ENCODE assay signal across 8 mouse cellular contexts in the genomic region with DNA sequence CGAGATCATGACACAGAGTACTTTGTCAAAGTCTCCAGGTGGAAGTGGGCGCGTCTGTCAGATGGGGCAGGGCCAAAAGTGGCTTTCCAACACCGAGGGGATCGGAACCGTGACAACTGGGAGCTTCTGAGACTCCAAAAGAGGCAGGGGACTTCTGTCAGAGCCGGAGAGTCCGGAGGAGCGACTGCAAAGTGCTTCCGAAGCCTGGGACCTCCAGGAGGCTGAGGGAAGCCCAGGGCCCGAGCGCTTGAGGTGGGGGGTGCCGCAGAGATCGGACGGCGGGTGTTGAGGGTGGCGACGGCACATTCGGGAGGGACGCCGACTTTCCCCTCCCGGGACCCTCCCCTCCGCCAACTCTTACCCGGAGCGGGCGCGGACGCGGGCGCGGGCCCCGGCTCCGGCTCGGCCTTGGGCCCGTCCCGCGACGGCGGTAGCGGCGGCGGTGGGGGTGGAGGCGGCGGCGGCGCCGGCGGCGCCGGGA. TPM values are rescaled to one million over a fixed set of nuclear protein-coding genes. Genes with fewer than 3 reads are reported as not detected.
A peak's percentile ranks its signal among the peaks of the same experiment; 100 is the strongest.
DNase-seq lines count a peak whose midpoint lies in the region; ATAC-seq and TF ChIP-seq lines count a peak whose summit lies in the region.

No protein-coding gene starts in this region.

- peaks cover 20% of the 10 kb centered on the region for H3K36me3 ChIP-seq in spleen, adult 2 months (ENCODE audit: control insufficient read depth, insufficient read depth, low read length)
- H3K36me3 ChIP-seq in hindbrain, embryonic 12.5 days: peaks cover 36% of the 10 kb centered on the region
- H3K36me3 ChIP-seq in liver, postnatal 0 days (replicated peaks; ENCODE audit: insufficient read depth, low read length): peaks cover 28% of the 10 kb centered on the region

- H3K4me1 ChIP-seq in spleen, adult 2 months (ENCODE audit: control insufficient read depth, insufficient read depth, insufficient read length): peaks cover 2% of the 10 kb centered on the region; the same call in 1 of the 2 replicates
- peaks cover 26% of the 10 kb centered on the region for H3K4me1 ChIP-seq in hindbrain, embryonic 12.5 days
- peaks cover 29% of the 10 kb centered on the region for H3K4me1 ChIP-seq in liver, postnatal 0 days (ENCODE audit: insufficient read depth)

- no peak for TF ChIP-seq POLR2A in spleen, adult 2 months (IDR thresholded peaks at IDR 0.05; ENCODE audit: low read depth, low read length)

- DNase-seq in cerebellum, adult 11 months: no peak
- DNase-seq in spleen, adult 2 months (ENCODE audit: low read depth in 1 of 2, low spot score in 2 of 2): no peak
- DNase-seq in spleen, adult 12 weeks (ENCODE audit: low spot score): no peak
- DNase-seq in liver, postnatal 0 days: no peak
- DNase-seq in thymus, postnatal 14 days: peak; percentile 51
- DNase-seq in layer of hippocampus, postnatal 14 days (ENCODE audit: low spot score in 2 of 2): no peak

- under 1% methylated on average over 42 of the region's 50 CpGs for WGBS in spleen, adult 2 months
- under 1% methylated on average over 22 of the region's 50 CpGs for WGBS in hindbrain, embryonic 12.5 days
- WGBS in liver, postnatal 0 days (ENCODE audit: insufficient replicate concordance): under 1% methylated on average over 28 of the region's 50 CpGs

- no peaks in the 10 kb centered on the region for H3K27me3 ChIP-seq in spleen, adult 2 months (ENCODE audit: control insufficient read depth, insufficient read depth, low read length)
- H3K27me3 ChIP-seq in hindbrain, embryonic 12.5 days: no peaks in the 10 kb centered on the region
- no peaks in the 10 kb centered on the region for H3K27me3 ChIP-seq in liver, postnatal 0 days (ENCODE audit: insufficient read depth, low read length)

- H3K27ac ChIP-seq in spleen, adult 2 months (ENCODE audit: insufficient read depth, low read length): no peak overlapping the region
- H3K27ac ChIP-seq in hindbrain, embryonic 12.5 days: peak overlapping the region; percentile 66; the same call in 1 of the 2 replicates
- peak overlapping the region; percentile 69 for H3K27ac ChIP-seq in liver, postnatal 0 days (ENCODE audit: low read depth)

- no peaks in the 10 kb centered on the region for H3K9me3 ChIP-seq in hindbrain, embryonic 12.5 days (replicated peaks)
- H3K9me3 ChIP-seq in liver, postnatal 0 days (ENCODE audit: low read length): no peaks in the 10 kb centered on the region

- peak overlapping the region; percentile 93 for H3K4me2 ChIP-seq in hindbrain, embryonic 12.5 days (replicated peaks)
- H3K4me2 ChIP-seq in liver, postnatal 0 days (ENCODE audit: low read depth, low read length): peak overlapping the region; percentile 78

- no peak for TF ChIP-seq CTCF in spleen, adult 2 months (IDR thresholded peaks at IDR 0.05; ENCODE audit: extremely low read depth, insufficient read depth, insufficient read length, insufficient replicate concordance)
- TF ChIP-seq CTCF in liver, postnatal 0 days (IDR thresholded peaks at IDR 0.05; ENCODE audit: low read depth): no peak

- TF ChIP-seq EP300 in liver, postnatal 0 days (IDR thresholded peaks at IDR 0.05; ENCODE audit: low read depth): no peak

- 0 out of 2 replicates have a peak, but pooled peaks have one; percentile 12 for ATAC-seq in cerebellum, adult (ENCODE audit: insufficient number of reproducible peaks, low FRiP score, low TSS enrichment)
- ATAC-seq in hindbrain, embryonic 12.5 days (ENCODE audit: low FRiP score): peak; percentile 62
- ATAC-seq in liver, postnatal 0 days: peak; percentile 55

- H3K4me3 ChIP-seq in spleen, adult 2 months (ENCODE audit: extremely low read depth, insufficient read depth, insufficient read length): peak overlapping the region; percentile 76
- H3K4me3 ChIP-seq in hindbrain, embryonic 12.5 days: peak overlapping the region; percentile 87
- peak overlapping the region; percentile 93 for H3K4me3 ChIP-seq in liver, postnatal 0 days (ENCODE audit: low read depth, low read length)

- H3K9ac ChIP-seq in hindbrain, embryonic 12.5 days: peak overlapping the region; percentile 98
- peak overlapping the region; percentile 95 for H3K9ac ChIP-seq in liver, postnatal 0 days (replicated peaks)

RNA-seq across cellular contexts. Expression of gene Akap8l, which starts 13.5 kb away (rescaled TPM):
- polyA plus RNA-seq in spleen, adult 2 months (2012; rRNA removed): 136 and 169 TPM in 2 replicates
- polyA plus RNA-seq in hindbrain, embryonic 12.5 days (2016; fragmentation: Nextera tagmentation; extraction: Ambion mirVana): 134 and 138 TPM in 2 replicates
- polyA plus RNA-seq in liver, postnatal 0 days (2015; fragmentation: Nextera tagmentation; extraction: Ambion mirVana): 21.5 and 23.8 TPM in 2 replicates
- total RNA-seq in layer of hippocampus, postnatal 14 days (2021): 100 to 1,000 TPM; 134 to 157 TPM

RNA-seq across cellular contexts. Expression of gene Wiz, which starts 25.4 kb away (rescaled TPM):
- polyA plus RNA-seq in spleen, adult 2 months (2012; rRNA removed): 22.4 and 29.4 TPM in 2 replicates
- 45.6 and 52.2 TPM in 2 replicates for polyA plus RNA-seq in hindbrain, embryonic 12.5 days (2016; fragmentation: Nextera tagmentation; extraction: Ambion mirVana)
- 2.7 and 3.2 TPM in 2 replicates for polyA plus RNA-seq in liver, postnatal 0 days (2015; fragmentation: Nextera tagmentation; extraction: Ambion mirVana)
- 10 to 100 TPM; 66.8 to 74.7 TPM for total RNA-seq in layer of hippocampus, postnatal 14 days (2021)

RNA-seq across cellular contexts. Expression of gene Rasal3, which starts 39.5 kb away (rescaled TPM):
- polyA plus RNA-seq in spleen, adult 2 months (2012; rRNA removed): 157 and 183 TPM in 2 replicates
- polyA plus RNA-seq in hindbrain, embryonic 12.5 days (2016; fragmentation: Nextera tagmentation; extraction: Ambion mirVana): 0.39 and 0.72 TPM in 2 replicates
- 2.9 and 3.1 TPM in 2 replicates for polyA plus RNA-seq in liver, postnatal 0 days (2015; fragmentation: Nextera tagmentation; extraction: Ambion mirVana)
- total RNA-seq in layer of hippocampus, postnatal 14 days (2021): 1 to 10 TPM; 2.6 to 3.1 TPM

RNA-seq across cellular contexts. Expression of gene Akap8, which starts 42.8 kb away (rescaled TPM):
- polyA plus RNA-seq in spleen, adult 2 months (2012; rRNA removed): 105 and 115 TPM in 2 replicates
- polyA plus RNA-seq in hindbrain, embryonic 12.5 days (2016; fragmentation: Nextera tagmentation; extraction: Ambion mirVana): 131 TPM in 2 replicates
- 14.5 and 17.3 TPM in 2 replicates for polyA plus RNA-seq in liver, postnatal 0 days (2015; fragmentation: Nextera tagmentation; extraction: Ambion mirVana)
- 10 to 100 TPM; 83.8 to 86.1 TPM for total RNA-seq in layer of hippocampus, postnatal 14 days (2021)

Comparison
In these comparisons a context has a peak if more than half of its experiments do, and no peak if none do; other contexts are left out.
1. ATAC-seq: peak in every context shown above with its lines; median percentile 62 in hindbrain, embryonic 12.5 days; 55 in liver, postnatal 0 days; 12 in cerebellum, adult.
2. RNA of gene Rasal3, which starts 39.5 kb away (polyA plus RNA-seq): 157 to 183 TPM in spleen, adult 2 months; 2.9 to 3.1 TPM in liver, postnatal 0 days and 0.39 to 0.72 TPM in hindbrain, embryonic 12.5 days; every median in the first group is over 10 times any median in the second.
3. Peak in every context shown above with its lines, with median percentiles within 50 percentile points of each other: H3K4me3 ChIP-seq.